Mouse (Mus musculus) adrenal gland, adult 2 months (tissue): ENCODE measurements at regions not wholly inside any gene's neighbourhood (a gene's known extent, or its start where the extent isn't known, plus 50 kb on each side); places are given as distances from the start of the nearest gene placed in this dataset.
"Not testable (repeated sequence)": the region's sequence is repeated elsewhere in the genome, so short reads cannot be mapped to it uniquely, and the experiment has no call there.

ENCODE experiments used
- DNase-seq: peaks from one replicate; pipeline ENCODE4 v3.0.0; 2021

DNA sequence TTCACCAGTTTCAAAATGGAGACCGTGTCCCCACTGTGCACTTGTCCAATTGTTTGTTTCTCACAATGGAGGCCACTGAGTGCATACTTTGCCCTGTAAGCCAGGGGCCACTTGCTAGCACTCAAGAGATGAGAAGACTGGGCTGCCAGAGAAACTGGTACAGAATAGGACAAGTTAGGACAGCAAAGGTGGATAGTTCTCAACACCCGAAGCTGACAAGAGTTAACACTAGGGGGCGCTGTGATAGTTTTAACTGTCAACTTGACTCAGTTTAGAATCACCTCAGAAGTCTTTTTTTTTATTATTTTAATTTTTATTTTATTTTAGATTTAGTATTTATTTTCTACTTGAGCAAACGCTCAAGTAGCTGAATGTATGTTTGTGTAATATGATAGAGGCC is 188.2 kb upstream of the Asap2 start:
- not testable (repeated sequence) for DNase-seq

DNA sequence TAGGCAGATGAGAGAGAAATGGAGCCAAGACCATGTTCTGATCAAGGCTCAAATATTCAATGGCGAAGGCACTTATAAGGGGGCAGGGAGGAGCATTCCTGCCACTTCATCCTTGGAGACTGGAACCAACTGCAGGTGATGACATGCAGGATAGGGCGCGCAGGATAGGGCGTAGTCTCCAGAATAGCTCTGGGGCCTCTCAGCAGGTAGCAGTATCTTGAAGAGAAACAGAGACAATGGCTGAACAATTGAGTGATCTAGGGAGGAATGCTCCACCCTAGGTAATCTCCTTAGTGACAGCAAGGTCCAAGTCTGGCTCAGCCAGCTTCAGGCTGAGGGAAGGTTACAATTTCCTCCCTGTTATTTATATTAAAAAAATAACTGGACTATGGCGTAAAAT is 184.8 kb upstream of the Asap2 start:
- DNase-seq: not testable (repeated sequence)

DNA sequence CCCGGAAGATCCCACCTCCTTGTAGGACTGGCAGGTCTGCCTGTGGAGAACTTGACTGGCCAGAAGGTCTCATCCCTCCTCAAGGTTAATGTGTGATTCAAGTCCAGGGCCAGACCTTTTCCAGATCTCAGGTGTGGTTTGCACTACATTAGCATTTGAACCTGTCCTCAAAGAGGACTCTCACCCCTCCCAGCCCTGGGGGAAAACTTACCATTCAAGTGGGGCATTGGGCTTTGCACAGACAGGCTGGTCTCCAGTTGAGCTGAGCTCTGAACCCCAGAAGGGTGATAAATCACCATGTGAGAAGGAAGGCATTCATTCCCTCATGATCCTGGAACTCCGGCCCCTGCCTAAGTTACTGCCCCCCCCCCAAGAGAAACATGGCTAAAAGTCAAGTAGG is 183.6 kb upstream of the Asap2 start:
- DNase-seq: no peak

DNA sequence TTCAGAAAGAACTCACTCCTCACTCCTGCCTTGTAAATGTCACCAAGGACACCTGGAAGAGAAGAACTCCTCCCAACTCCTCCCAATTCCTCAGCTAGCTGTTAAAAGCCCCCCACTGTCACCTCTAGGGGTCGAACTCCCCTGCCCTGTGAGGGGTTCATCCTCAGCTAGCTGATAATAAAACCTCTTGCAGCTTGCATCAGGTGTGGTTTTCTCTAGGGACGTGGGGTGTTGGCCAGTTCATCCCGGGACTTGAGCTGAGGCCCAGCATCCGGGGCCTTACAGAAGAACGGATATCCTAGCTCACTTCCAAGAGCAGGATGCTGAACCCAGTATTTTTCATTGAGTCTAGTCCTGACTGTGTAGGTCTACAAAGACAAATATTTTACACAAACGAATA is 176.4 kb upstream of the Asap2 start:
- not testable (repeated sequence) for DNase-seq

DNA sequence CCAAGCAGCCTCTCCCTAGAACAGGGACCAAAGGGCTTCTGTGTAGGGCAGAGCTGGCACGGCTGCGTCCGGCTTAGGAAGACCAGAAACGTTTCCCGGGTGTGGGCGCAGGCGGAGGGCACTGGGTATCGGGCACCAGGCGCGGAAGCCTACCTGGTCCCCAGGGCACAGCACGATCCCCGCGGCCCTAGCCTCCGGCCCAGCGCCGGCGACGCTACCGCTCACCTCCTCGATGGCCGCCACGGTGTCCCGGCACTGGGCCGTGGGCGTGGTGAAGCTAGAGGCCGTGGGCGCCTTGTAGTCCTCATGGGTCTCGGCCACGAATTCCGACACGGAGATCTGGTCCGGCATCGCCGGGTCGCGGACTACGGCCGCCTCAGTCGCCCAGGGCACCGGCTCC is 175.1 kb upstream of the Asap2 start:
- not testable (repeated sequence) for DNase-seq

DNA sequence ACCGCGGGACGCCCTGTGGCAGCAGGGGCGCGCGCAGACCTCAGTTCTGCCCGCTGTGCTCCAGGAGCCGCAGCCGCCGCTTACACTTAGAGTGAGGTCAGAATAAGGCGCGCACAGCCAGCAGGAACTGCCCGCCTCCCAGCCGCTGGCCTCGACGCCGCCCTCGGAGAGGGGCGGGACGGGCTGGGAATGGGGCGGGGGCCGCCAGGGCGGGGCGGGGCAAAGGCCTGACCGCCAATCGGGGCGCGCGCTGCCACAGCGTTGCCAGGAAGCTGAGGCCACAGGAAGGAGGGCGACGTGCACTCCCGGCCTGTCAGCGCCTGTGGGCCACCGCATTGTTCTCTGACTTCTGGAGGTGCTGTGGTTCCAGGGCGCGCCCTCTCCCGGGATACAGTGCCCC is 174.7 kb upstream of the Asap2 start:
- DNase-seq: peak; percentile 86

DNA sequence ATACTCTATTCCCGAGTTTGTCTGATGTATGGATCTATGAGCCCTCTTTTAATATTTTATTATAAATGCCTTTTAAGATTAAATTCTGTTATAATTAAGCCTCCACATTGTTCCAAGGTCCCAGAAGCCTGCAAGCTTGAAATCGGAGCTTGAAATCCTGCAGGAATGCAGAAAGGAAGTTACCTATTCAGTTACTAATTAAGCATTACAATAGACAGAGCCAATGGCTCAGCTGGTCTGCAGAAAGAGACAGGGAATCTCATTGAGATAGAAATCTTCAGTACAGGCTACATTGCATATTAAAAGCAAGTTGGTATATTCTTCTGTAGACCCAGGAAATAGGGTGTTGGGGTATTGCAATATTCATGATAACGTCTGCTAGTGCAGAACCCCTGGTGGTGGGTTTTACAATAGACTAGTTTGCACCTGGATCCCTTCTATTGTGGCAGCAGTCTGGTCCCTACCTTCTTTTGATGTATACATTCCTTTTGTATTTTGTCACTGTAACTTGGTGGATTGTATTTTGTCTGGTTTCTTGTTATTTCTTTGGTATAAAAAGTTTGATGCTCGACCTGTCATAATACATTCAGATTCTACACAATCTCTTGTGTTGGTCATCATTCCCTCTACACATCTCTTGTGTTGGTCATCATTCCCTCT is 146.5 kb upstream of the Asap2 start:
- DNase-seq: not testable (repeated sequence)

DNA sequence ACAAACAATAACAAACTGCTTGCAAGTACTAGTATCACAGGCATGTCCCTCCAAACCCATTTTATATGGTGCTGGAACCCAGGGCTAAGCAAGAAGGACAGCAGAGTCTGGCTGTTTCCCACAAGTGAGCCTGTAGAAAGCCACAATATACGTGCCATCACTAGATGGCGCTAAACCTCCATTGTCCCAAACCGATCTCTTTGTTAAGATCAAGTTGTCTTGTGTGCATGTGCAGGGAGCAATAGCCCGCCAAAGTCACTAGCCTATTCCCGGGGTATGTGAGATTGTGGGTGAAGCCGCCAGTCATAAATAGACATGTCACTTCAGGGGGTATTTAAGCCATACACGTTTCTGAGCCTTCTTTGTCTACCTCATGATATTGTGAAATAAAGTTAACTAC is 145.4 kb upstream of the Asap2 start:
- peak; percentile 28 for DNase-seq

DNA sequence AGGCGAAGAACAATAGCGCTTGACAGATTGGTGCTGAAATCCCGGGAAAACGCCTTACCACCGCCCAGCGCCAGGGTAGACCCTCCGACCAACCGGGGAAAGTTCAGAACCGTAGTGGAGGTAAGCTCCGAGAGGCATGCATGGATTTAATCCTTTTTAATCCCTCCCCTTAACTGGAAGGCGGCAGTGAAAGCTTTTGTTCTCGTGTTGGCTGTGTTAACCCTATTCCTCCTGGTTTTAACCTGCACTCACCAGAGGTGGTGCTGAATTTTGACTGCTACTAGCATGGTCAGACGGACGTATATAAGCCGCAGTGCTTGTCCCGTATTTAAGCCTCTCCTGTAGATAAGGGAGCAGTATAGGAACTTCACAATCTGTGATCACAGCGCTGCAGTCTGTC is 145.0 kb upstream of the Asap2 start:
- no peak for DNase-seq

DNA sequence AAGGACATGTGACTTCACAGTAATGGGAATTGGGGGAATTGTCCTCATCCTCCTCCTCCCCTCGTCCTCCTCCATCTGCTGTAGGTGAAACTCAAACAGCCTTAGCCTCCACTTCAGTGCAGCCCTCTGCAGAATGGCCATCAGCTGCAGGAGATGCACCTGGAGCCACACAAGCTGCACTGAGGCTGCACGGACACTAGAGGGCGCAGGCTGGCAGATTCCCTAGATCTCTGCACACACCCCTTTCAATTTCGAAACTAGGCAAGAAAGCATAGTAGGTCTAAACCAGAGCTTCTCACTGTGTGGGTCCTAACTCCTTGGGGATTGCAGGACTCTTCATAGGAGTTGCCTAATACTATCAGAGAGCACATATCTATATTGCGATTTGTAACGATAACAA is 106.2 kb upstream of the Asap2 start:
- not testable (repeated sequence) for DNase-seq

DNA sequence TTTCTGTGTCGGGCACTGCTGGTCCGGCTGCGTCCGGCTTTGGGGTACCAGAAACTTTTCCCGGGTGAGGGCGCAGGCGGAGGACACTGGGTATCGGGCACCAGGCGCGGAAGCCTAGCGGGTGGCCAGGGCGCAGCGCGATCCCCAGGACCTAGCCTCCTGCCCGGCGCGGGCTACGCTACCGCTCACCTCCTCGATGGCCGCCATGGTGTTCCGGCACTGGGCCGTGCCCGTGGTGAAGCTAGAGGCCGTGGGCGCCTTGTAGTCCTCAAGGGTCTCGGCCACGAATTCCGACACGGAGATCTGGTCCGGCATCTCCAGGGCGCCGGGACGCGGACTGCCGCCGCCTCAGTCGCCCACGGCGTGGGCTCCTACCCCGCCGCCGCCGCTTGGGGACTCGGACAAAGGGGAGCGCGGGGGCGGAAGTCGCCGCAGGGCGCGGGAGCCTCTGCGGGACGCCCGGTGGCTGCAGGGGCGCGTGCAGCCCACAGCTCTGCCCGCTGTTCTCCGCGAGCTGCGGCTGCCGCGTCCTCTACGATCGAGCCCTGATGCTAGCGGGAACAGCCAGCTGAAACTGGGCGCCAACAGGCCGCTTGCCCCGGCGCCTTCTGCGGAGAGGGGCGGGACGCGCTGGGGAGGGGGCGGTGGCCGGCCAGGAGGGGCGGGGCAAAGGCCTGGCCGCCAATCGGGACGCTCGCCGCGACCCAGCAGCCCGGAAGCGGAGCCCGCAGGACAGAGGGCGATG is 69.4 kb upstream of the Asap2 start:
- peak; percentile 85 for DNase-seq

DNA sequence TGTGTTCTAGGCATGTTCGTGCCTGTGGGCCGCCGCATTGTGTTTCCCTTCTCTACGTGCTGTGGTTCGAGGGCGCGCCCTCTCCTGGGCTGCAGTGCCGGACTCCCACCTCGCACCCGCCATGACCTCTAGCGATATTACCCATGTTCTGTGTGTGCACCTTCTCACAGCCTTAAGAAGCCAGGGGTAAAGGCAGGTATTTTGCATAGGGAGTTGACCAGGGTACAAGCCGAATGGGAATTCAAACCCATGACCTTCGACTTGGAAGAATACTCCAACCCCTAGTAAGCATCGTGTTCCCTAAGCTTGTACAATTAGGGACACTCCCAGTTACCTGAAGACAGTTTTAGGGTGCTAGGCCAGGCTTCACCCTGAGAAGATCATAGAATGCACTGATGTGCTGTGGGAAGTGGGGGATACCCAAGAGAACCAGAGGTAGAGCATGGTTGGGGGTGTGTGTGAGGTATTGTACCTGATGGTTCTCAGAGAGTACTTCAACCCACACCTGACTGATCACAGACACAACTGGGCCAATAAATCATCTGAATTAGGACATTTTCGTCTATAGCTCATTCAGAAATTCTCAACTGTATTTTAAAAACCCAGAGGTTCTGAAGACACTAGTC is 68.7 kb upstream of the Asap2 start:
- not testable (repeated sequence) for DNase-seq

DNA sequence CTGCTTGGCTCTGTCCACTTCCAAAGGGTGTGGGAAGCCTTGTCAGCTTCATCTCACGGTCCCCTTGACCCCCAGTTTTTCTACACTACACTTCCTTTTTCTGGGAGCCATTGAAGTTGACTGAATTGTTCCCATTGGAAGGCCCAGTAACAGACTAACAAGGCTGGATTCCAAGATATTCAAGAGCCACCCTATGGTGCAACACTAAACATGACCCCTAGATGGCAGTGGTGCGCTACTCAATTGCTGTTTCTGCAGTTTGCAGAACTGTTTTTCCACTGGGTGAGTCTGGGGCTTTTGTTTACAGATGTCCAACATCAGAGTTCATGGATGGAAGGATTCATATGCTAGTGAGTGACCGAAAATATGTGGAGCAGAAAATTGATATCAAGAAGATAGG is 61.3 kb upstream of the Asap2 start:
- peak; percentile 36 for DNase-seq
